Mouse (Mus musculus): ENCODE results near the gene Med18. TPM values are rescaled to one million over a fixed set of nuclear protein-coding genes. Genes with fewer than 3 reads are reported as not detected.
"Not testable (repeated sequence)": the region's sequence is repeated elsewhere in the genome, so short reads cannot be mapped to it uniquely, and the experiment has no call there.

Gene Med18
- polyA plus RNA-seq, 1 experiment from 2014 or later = 41.7 TPM

DNA sequence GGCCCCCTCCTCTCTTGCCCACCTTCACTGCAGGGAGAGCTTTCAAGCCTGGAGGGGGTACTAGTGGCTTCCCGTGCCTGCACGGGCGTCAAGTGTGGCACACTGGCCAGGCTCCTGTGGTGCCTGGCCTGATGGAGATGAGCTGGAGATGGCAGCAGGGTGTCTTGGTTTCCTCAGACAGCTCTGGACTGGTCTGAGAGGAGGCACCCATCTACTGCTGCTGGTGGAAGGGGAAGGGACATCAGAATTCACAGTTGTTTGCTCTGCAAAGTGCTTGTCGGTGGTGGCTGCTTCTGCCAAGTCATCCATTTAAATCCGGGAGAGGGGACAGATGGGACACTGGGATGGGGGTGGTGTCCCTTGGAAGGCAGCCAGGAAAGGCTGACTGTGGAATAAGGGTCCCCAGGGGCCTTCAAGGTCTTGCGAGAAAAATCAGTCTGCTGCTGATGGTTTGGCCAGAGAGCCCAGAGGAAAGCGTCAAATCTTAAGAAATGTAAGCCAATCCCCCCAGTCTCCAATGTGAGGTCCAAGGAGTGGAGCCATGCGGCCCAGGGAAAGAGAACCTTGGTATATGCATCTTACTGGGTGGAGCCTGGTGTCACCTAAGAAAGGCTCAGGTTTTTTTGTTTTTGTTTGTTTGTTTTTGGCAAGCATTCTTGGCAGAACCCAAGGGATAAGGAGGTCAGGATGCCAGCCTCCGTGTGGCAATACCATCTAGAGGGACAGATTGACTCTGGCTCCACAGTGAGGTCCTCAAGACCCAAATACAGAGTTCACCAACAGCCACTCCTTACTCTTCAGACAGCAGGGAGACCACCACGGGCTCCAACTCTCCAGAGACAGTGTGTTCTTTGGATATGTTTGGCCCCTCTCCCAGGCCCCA lies 28.7 kb upstream of the Med18 start:
- H3K4me3 ChIP-seq = no peak overlapping the region
- DNase-seq (ENCODE audit: low spot score) = no peak
- H3K9me3 ChIP-seq = no peaks in the 10 kb centered on the region
- H3K27ac ChIP-seq (replicated peaks) = no peak overlapping the region
- H3K36me3 ChIP-seq (replicated peaks) = peaks cover 52% of the 10 kb centered on the region
- H3K4me1 ChIP-seq = peaks cover 13% of the 10 kb centered on the region
- WGBS = 80% methylated on average over 10 of the region's 10 CpGs
- H3K27me3 ChIP-seq (replicated peaks; ENCODE audit: low read depth, poor library complexity, severe bottlenecking) = no peaks in the 10 kb centered on the region

DNA sequence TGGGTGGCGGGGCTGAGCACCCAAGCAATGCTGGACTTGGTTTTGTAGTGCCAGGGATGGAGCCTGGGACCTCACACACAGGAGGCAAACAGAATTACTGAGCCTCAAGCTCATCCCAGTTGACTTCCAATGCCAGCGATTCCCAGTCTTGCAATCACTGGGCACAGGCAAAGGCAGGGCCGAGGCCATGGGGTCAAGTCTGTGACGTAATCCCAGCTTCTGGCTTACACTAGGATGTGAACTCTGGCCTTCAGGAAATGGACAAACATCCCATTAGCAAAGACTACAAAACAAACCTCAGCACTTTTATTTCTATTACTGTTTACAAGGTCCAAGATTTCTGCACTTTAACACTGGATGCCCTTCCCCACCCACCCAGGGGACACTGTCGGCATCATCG lies 28.0 kb upstream of the Med18 start:
- Histone ChIP-seq H3K36me3 (replicated peaks) (peaks cover 45% of the 10 kb centered on the region), H3K4me3 (no peak overlapping the region), H3K4me1 (peaks cover 13% of the 10 kb centered on the region), H3K27me3 (replicated peaks; ENCODE audit: low read depth, poor library complexity, severe bottlenecking) (no peaks in the 10 kb centered on the region), H3K27ac (replicated peaks) (no peak overlapping the region), H3K9me3 (no peaks in the 10 kb centered on the region)
- no peak for DNase-seq (ENCODE audit: low spot score)
- WGBS = 86% methylated on average over 6 of the region's 6 CpGs

DNA sequence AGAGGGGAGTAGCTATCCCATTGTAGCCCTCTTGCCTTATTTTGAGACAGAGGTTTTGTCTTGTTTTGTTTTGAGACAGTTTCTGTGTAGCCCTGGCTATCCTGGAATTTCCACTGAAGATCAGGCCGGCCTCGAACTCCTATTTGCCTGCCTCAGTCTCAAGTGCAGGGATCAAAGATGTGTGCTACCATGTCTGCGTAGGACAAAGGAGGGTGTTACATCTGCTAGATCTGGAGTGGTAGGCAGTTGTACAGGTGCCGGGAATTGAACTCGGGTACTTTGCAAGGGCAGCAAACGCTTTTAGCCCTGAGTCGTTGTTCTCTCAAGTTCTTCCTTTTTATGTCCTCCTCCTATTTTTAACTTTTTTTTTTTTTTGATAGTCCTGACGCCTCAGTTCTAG lies 27.3 kb upstream of the Med18 start:
- DNase-seq (ENCODE audit: low spot score) = no peak
- Histone ChIP-seq H3K9me3 (no peaks in the 10 kb centered on the region), H3K4me3 (no peak overlapping the region), H3K36me3 (replicated peaks) (peaks cover 40% of the 10 kb centered on the region), H3K4me1 (peaks cover 13% of the 10 kb centered on the region), H3K27me3 (replicated peaks; ENCODE audit: low read depth, poor library complexity, severe bottlenecking) (no peaks in the 10 kb centered on the region), H3K27ac (replicated peaks) (no peak overlapping the region)
- WGBS = 93% methylated on average over 8 of the region's 8 CpGs

- Histone ChIP-seq H3K27me3 (replicated peaks; ENCODE audit: low read depth, poor library complexity, severe bottlenecking) (no peaks in the 10 kb centered on the region), H3K9me3 (no peaks in the 10 kb centered on the region), H3K4me1 (peaks cover 13% of the 10 kb centered on the region), H3K27ac (replicated peaks) (no peak overlapping the region), H3K36me3 (replicated peaks) (peaks cover 35% of the 10 kb centered on the region), H3K4me3 (no peak overlapping the region)
- DNase-seq (ENCODE audit: low spot score) = no peak
- WGBS = 92% methylated on average over 15 of the region's 15 CpGs
Observed at GRCm38 (mm10) chr4:132490273-132491010, 26.7 kb upstream of the Med18 start.

DNA sequence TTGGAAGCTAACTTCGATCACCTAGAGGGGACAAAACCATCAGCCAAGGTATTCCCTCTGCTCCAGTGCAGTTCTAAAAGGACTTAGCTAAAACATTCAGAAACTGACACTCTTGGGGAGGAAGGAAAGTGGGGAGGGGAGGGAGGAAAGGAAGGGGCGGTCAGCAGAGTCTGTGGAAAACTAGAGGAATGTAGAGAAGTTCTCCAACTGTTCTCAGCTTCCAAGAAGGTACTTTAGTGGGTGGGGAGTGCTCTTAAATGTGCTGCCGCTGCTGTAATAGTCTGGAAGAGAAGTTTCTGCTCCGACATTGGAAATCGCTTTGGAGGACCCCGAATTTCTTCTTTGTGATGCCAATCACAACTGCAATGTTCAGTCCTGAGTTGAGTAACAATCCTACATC lies 25.3 kb upstream of the Med18 start:
- H3K27ac ChIP-seq (replicated peaks) = no peak overlapping the region
- H3K27me3 ChIP-seq (replicated peaks; ENCODE audit: low read depth, poor library complexity, severe bottlenecking) = no peaks in the 10 kb centered on the region
- no peaks in the 10 kb centered on the region for H3K9me3 ChIP-seq
- WGBS = 80% methylated on average over 6 of the region's 6 CpGs
- H3K36me3 ChIP-seq (replicated peaks) = peaks cover 25% of the 10 kb centered on the region
- no peak overlapping the region for H3K4me3 ChIP-seq
- H3K4me1 ChIP-seq = peaks cover 13% of the 10 kb centered on the region
- no peak for DNase-seq (ENCODE audit: low spot score)

GRCm38 (mm10) chr4:132488521-132488920 lies 24.8 kb upstream of the Med18 start:
- 81% methylated on average over 3 of the region's 3 CpGs for WGBS
- Histone ChIP-seq H3K36me3 (replicated peaks) (peaks cover 20% of the 10 kb centered on the region), H3K4me1 (peaks cover 13% of the 10 kb centered on the region), H3K4me3 (no peak overlapping the region), H3K27ac (replicated peaks) (no peak overlapping the region), H3K9me3 (no peaks in the 10 kb centered on the region), H3K27me3 (replicated peaks; ENCODE audit: low read depth, poor library complexity, severe bottlenecking) (no peaks in the 10 kb centered on the region)
- no peak for DNase-seq (ENCODE audit: low spot score)

DNA sequence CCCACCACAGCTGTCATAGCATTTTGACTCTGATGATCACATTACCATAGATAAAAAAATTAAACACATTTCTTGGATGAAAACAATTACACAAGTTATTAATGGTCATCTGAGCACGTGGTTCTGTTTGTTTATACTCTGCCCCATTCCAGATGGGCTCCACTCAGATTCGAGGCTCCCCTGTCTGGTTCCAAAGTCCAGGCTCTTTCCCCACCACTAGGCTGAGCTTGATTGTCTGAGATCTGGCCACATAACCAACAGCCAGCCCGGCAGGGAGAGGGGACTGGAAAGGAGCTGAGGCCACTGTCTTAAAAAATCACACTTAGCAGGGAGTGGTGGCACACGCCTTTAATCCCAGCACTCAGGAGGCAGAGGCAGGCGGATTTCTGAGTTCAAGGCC lies 21.1 kb upstream of the Med18 start:
- Histone ChIP-seq H3K4me1 (peaks cover 5% of the 10 kb centered on the region; the same call in 1 of the 2 replicates), H3K9me3 (no peaks in the 10 kb centered on the region), H3K27ac (replicated peaks) (no peak overlapping the region), H3K4me3 (no peak overlapping the region), H3K36me3 (replicated peaks) (no peaks in the 10 kb centered on the region), H3K27me3 (replicated peaks; ENCODE audit: low read depth, poor library complexity, severe bottlenecking) (no peaks in the 10 kb centered on the region)
- DNase-seq (ENCODE audit: low spot score) = no peak
- WGBS = 72% methylated on average over 5 of the region's 5 CpGs

DNA sequence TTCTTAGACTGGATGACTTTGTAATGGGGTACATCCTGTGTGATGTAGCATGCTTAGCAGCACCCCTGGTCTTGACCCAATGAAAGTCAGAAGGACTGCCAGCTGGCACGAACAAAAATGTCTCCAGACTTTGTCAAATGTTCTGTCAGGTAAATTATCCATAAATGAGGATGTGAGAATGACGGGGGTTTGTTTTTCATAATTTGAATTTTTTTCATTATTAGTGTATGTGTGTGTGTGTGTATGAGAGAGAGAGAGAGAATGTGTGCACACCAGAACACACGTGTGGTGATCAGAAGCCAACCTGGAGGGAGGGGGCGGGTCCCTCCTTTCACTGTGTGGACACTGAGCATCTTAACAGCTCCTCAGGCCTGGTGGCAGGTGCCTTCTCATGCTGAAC lies 20.5 kb upstream of the Med18 start:
- Histone ChIP-seq H3K36me3 (replicated peaks) (no peaks in the 10 kb centered on the region), H3K4me3 (no peak overlapping the region), H3K27me3 (replicated peaks; ENCODE audit: low read depth, poor library complexity, severe bottlenecking) (no peaks in the 10 kb centered on the region), H3K27ac (replicated peaks) (no peak overlapping the region), H3K4me1 (peaks cover 5% of the 10 kb centered on the region; the same call in 1 of the 2 replicates), H3K9me3 (no peaks in the 10 kb centered on the region)
- DNase-seq (ENCODE audit: low spot score) = no peak
- 80% methylated on average over 4 of the region's 4 CpGs for WGBS

- DNase-seq (ENCODE audit: low spot score) = no peak
- H3K27ac ChIP-seq (replicated peaks) = no peak overlapping the region
- no peaks in the 10 kb centered on the region for H3K27me3 ChIP-seq (replicated peaks; ENCODE audit: low read depth, poor library complexity, severe bottlenecking)
- no peak overlapping the region for H3K4me3 ChIP-seq
- H3K36me3 ChIP-seq (replicated peaks) = no peaks in the 10 kb centered on the region
- H3K9me3 ChIP-seq = no peaks in the 10 kb centered on the region
- WGBS = 79% methylated on average over 13 of the region's 13 CpGs
- H3K4me1 ChIP-seq = peaks cover 5% of the 10 kb centered on the region; the same call in 1 of the 2 replicates
Observed at GRCm38 (mm10) chr4:132482956-132483608, 19.4 kb upstream of the Med18 start.

DNA sequence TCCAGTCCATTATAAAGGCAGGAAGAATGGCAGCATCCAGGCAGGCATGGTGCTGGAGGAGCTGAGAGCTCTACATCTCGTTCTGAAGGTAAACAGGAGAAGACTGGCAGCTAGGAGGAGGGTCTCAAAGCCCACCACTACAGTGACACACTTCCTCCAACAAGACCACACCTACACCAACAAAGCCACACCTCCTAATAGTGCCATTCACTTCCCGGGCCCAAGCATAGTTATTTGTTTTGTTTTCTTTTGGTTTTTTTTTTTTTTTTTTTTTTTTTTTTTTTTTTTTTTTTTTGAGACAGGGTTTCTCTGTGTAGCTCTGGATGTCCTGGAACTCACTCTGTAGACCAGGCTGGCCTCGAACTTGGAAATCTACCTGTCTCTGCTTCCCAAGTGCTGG lies 18.4 kb upstream of the Med18 start:
- H3K27me3 ChIP-seq (replicated peaks; ENCODE audit: low read depth, poor library complexity, severe bottlenecking); H3K4me1 ChIP-seq: not testable (repeated sequence)
- 71% methylated on average over 3 of the region's 3 CpGs for WGBS

DNA sequence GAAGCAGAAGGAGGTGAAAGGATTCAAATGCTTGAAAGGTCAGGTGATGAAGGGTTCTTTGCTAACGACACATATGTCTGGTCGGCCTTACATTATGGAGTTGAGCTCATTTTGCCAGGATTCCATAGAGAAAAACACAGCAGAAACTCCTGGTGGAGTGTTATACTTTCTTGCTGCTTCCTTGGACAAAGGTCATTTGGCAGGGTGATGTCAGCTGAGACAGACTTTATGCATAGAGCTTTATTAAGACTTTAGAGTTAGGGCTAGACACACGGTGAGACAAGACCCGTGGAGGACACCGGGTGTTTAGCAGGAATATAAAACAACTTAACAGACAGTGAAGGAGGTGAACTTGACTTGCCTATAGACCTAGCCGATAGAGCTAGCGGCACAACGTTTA lies 14.1 kb upstream of the Med18 start:
- Histone ChIP-seq H3K4me3 (no peak overlapping the region), H3K27me3 (replicated peaks; ENCODE audit: low read depth, poor library complexity, severe bottlenecking) (no peaks in the 10 kb centered on the region), H3K4me1 (no peaks in the 10 kb centered on the region), H3K9me3 (no peaks in the 10 kb centered on the region), H3K27ac (replicated peaks) (no peak overlapping the region), H3K36me3 (replicated peaks) (no peaks in the 10 kb centered on the region)
- DNase-seq (ENCODE audit: low spot score) = no peak
- 92% methylated on average over 8 of the region's 8 CpGs for WGBS

More for the DNA sequence above, 18.4 kb upstream of the Med18 start:
- not testable (repeated sequence) for H3K27ac ChIP-seq (replicated peaks); H3K36me3 ChIP-seq (replicated peaks); H3K4me3 ChIP-seq; H3K9me3 ChIP-seq; DNase-seq (ENCODE audit: low spot score)

GRCm38 (mm10) chr4:132475895-132476878 lies 12.5 kb upstream of the Med18 start:
- Histone ChIP-seq H3K27me3 (replicated peaks; ENCODE audit: low read depth, poor library complexity, severe bottlenecking) (no peaks in the 10 kb centered on the region), H3K9me3 (no peaks in the 10 kb centered on the region), H3K4me3 (no peak overlapping the region), H3K27ac (replicated peaks) (no peak overlapping the region), H3K36me3 (replicated peaks) (no peaks in the 10 kb centered on the region), H3K4me1 (no peaks in the 10 kb centered on the region)
- DNase-seq (ENCODE audit: low spot score) = no peak
- WGBS = 81% methylated on average over 13 of the region's 13 CpGs

Measured in embryonic facial prominence, embryonic 10.5 days (tissue).